ENCODE assay signal across 11 mouse cellular contexts in the genomic region with DNA sequence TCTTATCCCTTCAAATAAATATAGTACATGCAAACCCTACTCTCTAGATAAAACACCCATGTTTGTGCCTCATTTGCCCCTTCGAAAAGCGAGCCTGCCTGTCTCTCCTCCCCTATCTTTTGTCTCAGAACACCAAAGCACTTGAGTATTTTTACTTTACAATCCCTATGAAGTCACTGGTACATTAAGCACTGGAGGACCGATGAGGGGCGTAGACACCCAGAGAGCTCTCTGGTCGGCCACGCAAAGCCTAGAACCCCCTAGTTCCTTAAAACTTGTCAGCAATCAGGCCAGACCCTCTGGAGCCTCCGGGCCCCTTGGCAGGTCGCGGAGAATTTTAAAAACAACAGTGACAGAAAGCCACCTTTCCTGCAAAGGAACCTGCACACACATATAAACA. TPM values are rescaled to one million over a fixed set of nuclear protein-coding genes. Genes with fewer than 3 reads are reported as not detected.
A peak's percentile ranks its signal among the peaks of the same experiment; 100 is the strongest.
DNase-seq lines count a peak whose midpoint lies in the region; ATAC-seq lines count a peak whose summit lies in the region.
"Had no signal": no experiment of that assay in that cellular context is flagged by ENCODE, and none has a peak within 500 bp of the region (broad histone marks: within the 10 kb centered on the region; RNA-seq: fewer than 3 reads in every experiment).

No protein-coding gene starts in this region.

- H3K4me1 ChIP-seq in forebrain, embryonic 11.5 days (replicated peaks; ENCODE audit: control insufficient read depth, insufficient read depth, low read length) = peaks cover 8% of the 10 kb centered on the region
- peaks cover 31% of the 10 kb centered on the region for H3K4me1 ChIP-seq in hindbrain, embryonic 15.5 days (replicated peaks)
- peaks cover 14% of the 10 kb centered on the region for H3K4me1 ChIP-seq in neural tube, embryonic 12.5 days

- no peaks in the 10 kb centered on the region for H3K9me3 ChIP-seq in forebrain, embryonic 11.5 days (ENCODE audit: control insufficient read depth, low read length)
- no peaks in the 10 kb centered on the region for H3K9me3 ChIP-seq in hindbrain, embryonic 15.5 days
- H3K9me3 ChIP-seq in neural tube, embryonic 12.5 days = no peaks in the 10 kb centered on the region

- WGBS in forebrain, embryonic 11.5 days = 40% methylated on average over 9 of the region's 9 CpGs
- WGBS in hindbrain, embryonic 15.5 days = 17% methylated on average over 9 of the region's 9 CpGs
- 23% methylated on average over 9 of the region's 9 CpGs for WGBS in neural tube, embryonic 12.5 days

- peak; percentile 20 to 24 for DNase-seq in left cerebral cortex, postnatal 25 days (ENCODE audit: low spot score in 2 of 2)
- no peak for DNase-seq in left cerebral cortex, postnatal 4 days
- no peak for DNase-seq in forebrain, embryonic 11.5 days (ENCODE audit: low spot score)
- no peak for DNase-seq in layer of hippocampus, postnatal 25 days (ENCODE audit: extremely low spot score in 1 of 2, low spot score in 1 of 2)
- DNase-seq in c-Kit-positive CD71-positive TER-119-positive erythroid progenitor cells, embryonic 14.5 days (ENCODE audit: low spot score) = no peak
- DNase-seq: cerebellum, postnatal 25 days; spleen, adult 18-20 months had no signal

- peak overlapping the region; percentile 22 for H3K4me3 ChIP-seq in forebrain, embryonic 11.5 days (ENCODE audit: low read depth, low read length)
- peak overlapping the region; percentile 95 for H3K4me3 ChIP-seq in hindbrain, embryonic 15.5 days
- peak overlapping the region; percentile 85 for H3K4me3 ChIP-seq in neural tube, embryonic 12.5 days

- intact Hi-C loops in left cerebral cortex, postnatal 25 days (cut with DNase I) = loop anchor here (1.0 to 5.0 kb wide), 3 partner anchors 33 to 189 kb away; no protein-coding TSS in a partner anchor
- intact Hi-C loops in left cerebral cortex, postnatal 4 days (cut with DNase I) = no loop called here

- no peaks in the 10 kb centered on the region for H3K36me3 ChIP-seq in forebrain, embryonic 11.5 days (ENCODE audit: control insufficient read depth, insufficient read depth, low read length)
- H3K36me3 ChIP-seq in hindbrain, embryonic 15.5 days = no peaks in the 10 kb centered on the region
- H3K36me3 ChIP-seq in neural tube, embryonic 12.5 days = no peaks in the 10 kb centered on the region

- peak overlapping the region; percentile 38; the same call in 1 of the 2 replicates for H3K9ac ChIP-seq in forebrain, embryonic 11.5 days (ENCODE audit: low read length)
- peak overlapping the region; percentile 91 for H3K9ac ChIP-seq in hindbrain, embryonic 15.5 days
- H3K9ac ChIP-seq in neural tube, embryonic 12.5 days = peak overlapping the region; percentile 47

- H3K27me3 ChIP-seq in forebrain, embryonic 11.5 days (ENCODE audit: control insufficient read depth, insufficient read depth, low read length) = no peaks in the 10 kb centered on the region
- no peaks in the 10 kb centered on the region for H3K27me3 ChIP-seq in hindbrain, embryonic 15.5 days
- H3K27me3 ChIP-seq in neural tube, embryonic 12.5 days (replicated peaks) = no peaks in the 10 kb centered on the region

- no peak overlapping the region for H3K27ac ChIP-seq in forebrain, embryonic 11.5 days (ENCODE audit: low read depth, low read length)
- peak overlapping the region; percentile 92 for H3K27ac ChIP-seq in hindbrain, embryonic 15.5 days (replicated peaks)
- no peak overlapping the region for H3K27ac ChIP-seq in neural tube, embryonic 12.5 days
- H3K27ac ChIP-seq: macrophage had no signal

- ATAC-seq in forebrain, embryonic 11.5 days (replicated peaks; ENCODE audit: low FRiP score) = no peak
- ATAC-seq in hindbrain, embryonic 15.5 days (ENCODE audit: low FRiP score, low read depth) = no peak
- no peak for ATAC-seq in neural tube, embryonic 12.5 days (ENCODE audit: low FRiP score, low read depth)
- ATAC-seq: inflammation-experienced regulatory T-cells, adult 6 months had no signal

- peak overlapping the region; percentile 67 for H3K4me2 ChIP-seq in forebrain, embryonic 11.5 days (ENCODE audit: low read depth, low read length, severe bottlenecking)
- peak overlapping the region; percentile 67 for H3K4me2 ChIP-seq in hindbrain, embryonic 15.5 days
- peak overlapping the region; percentile 77 for H3K4me2 ChIP-seq in neural tube, embryonic 12.5 days (replicated peaks)

RNA-seq across cellular contexts. Expression of a gene that starts 1.2 kb away (rescaled TPM):
- 100 to 1,000 TPM in 1 of 2 experiments, 10 to 100 TPM in 1; 97.5 to 107 TPM for total RNA-seq in left cerebral cortex, postnatal 25 days (2021)
- 100 to 1,000 TPM; 110 to 118 TPM for total RNA-seq in left cerebral cortex, postnatal 4 days (2021)
- 5.5 and 7.4 TPM in 2 replicates for polyA plus RNA-seq in forebrain, embryonic 11.5 days (2014; fragmentation: Nextera tagmentation; extraction: Ambion mirVana)
- polyA plus RNA-seq in hindbrain, embryonic 15.5 days (2015; fragmentation: Nextera tagmentation; extraction: Ambion mirVana) = 15.3 and 15.9 TPM in 2 replicates
- 11.3 and 13.3 TPM in 2 replicates for polyA plus RNA-seq in neural tube, embryonic 12.5 days (2016; fragmentation: Nextera tagmentation; extraction: Ambion mirVana)
- 10 to 100 TPM; 51.9 to 53.7 TPM for total RNA-seq in layer of hippocampus, postnatal 25 days (2021)
- polyA plus RNA-seq: inflammation-experienced regulatory T-cells, adult 6 months; macrophage had no signal

Comparison
In these comparisons a context has a peak if more than half of its experiments do, and no peak if none do; other contexts are left out.
1. DNase-seq: peak in left cerebral cortex, postnatal 25 days (2 of 2); none in left cerebral cortex, postnatal 4 days (single experiment), forebrain, embryonic 11.5 days (single experiment), layer of hippocampus, postnatal 25 days (0 of 2) and c-Kit-positive CD71-positive TER-119-positive erythroid progenitor cells, embryonic 14.5 days (single experiment).
2. H3K4me3 ChIP-seq: peak in every context shown above with its lines; median percentile 95 in hindbrain, embryonic 15.5 days; 85 in neural tube, embryonic 12.5 days; 22 in forebrain, embryonic 11.5 days.
3. H3K9ac ChIP-seq: peak in every context shown above with its lines; median percentile 91 in hindbrain, embryonic 15.5 days; 47 in neural tube, embryonic 12.5 days; 38 in forebrain, embryonic 11.5 days.
4. Peak in every context shown above with its lines, with median percentiles within 50 percentile points of each other: H3K4me2 ChIP-seq.